Mouse (Mus musculus): ENCODE measurements around the gene Robo2.
"Not testable (repeated sequence)": the region's sequence is repeated elsewhere in the genome, so short reads cannot be mapped to it uniquely, and the experiment has no call there.

Gene Robo2

GRCm38 (mm10) chr16:74070628-74071027, 341.0 kb downstream of the Robo2 start:
- no peak for DNase-seq (ENCODE audit: low read depth, low spot score)

GRCm38 (mm10) chr16:74065958-74066357, 345.7 kb downstream of the Robo2 start:
- DNase-seq (ENCODE audit: low read depth, low spot score) = no peak

DNA sequence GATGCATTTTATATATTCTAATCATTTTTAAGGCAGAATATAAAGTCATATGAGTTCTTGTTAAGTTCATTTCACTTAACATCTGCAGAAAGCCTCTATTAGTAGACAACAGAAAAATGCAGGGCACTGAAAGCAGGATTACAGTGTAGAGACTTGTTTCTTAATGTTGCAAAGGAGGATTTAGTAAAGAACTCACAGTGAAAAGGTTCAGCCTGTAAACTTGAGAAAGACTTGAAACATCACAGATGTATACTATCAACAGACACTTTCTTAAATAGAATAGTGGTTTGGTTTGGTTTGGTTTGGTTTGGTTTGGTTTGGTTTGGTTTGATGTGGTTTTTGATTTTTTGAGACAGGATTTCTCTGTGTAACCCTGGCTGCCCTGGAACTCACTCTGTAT, 349.7 kb downstream of the Robo2 start:
- no peak for DNase-seq (ENCODE audit: low read depth, low spot score)

GRCm38 (mm10) chr16:74061479-74061878, 350.1 kb downstream of the Robo2 start:
- no peak for DNase-seq (ENCODE audit: low read depth, low spot score)

- DNase-seq (ENCODE audit: low read depth, low spot score) = no peak
These were observed 354.7 kb downstream of the Robo2 start for GRCm38 (mm10) chr16:74056886-74057285.

DNA sequence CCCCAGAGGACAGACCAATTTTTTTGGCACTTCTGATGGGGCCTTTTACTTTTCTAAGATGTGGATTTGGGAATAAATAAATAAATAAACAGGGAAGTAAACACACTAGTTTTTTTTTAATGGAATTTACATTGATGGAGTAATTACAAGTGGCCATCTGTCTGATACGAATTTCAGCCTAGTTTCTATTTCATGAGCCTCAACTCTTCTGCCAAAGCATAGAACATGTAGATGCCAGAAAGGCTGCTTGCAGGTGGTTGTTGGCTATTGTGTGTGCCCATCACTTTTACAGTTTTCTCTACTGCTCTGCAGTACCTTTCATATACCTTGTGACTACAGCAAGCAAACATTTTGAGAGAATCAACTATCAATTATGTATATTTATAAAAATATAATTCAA, 355.4 kb downstream of the Robo2 start:
- no peak for DNase-seq (ENCODE audit: low read depth, low spot score)

- no peak for DNase-seq (ENCODE audit: low read depth, low spot score)
These were observed 356.4 kb downstream of the Robo2 start for GRCm38 (mm10) chr16:74055061-74055751.

DNA sequence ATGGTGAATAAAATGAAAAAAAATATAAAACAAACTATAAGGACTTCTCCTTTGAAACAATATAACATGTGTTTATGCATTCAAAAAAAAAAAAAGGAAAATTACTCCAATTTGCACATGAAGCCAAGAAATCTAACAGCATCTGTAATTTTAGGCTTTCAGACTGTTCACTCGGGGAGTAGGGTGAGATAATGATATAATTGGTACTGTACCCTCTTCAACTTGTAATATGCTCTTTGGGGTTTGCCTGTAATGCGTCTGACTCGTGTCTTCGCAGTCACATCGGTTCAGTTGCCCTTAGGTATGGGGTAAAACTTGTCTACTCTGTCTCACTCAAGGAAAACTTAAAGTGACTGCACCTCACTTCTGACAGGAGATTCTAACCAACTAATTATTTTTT, 362.2 kb downstream of the Robo2 start:
- DNase-seq (ENCODE audit: low read depth, low spot score) = no peak

GRCm38 (mm10) chr16:74048980-74049379, 362.6 kb downstream of the Robo2 start:
- no peak for DNase-seq (ENCODE audit: low read depth, low spot score)

- DNase-seq (ENCODE audit: low read depth, low spot score) = no peak
These were observed 364.4 kb downstream of the Robo2 start for GRCm38 (mm10) chr16:74047232-74047631.

DNA sequence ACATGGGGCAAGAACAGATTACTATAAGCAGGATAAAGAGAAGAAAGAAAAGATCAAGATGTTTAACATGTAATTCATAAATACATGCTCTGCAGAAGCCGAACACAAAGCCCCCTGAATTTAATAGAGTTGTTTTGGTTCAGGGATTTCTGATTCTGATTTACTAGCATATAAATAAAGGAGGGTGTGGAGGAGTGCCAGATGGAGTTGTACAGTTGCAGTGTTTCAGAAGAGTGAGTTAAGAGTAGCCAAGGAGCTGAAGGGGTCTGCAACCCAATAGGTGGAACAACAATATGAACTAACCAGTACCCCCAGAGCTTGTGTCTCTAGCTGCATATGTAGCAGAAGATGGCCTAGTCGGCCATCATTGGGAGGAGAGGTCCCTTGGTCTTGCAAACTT, 370.8 kb downstream of the Robo2 start:
- DNase-seq (ENCODE audit: low read depth, low spot score) = not testable (repeated sequence)

DNA sequence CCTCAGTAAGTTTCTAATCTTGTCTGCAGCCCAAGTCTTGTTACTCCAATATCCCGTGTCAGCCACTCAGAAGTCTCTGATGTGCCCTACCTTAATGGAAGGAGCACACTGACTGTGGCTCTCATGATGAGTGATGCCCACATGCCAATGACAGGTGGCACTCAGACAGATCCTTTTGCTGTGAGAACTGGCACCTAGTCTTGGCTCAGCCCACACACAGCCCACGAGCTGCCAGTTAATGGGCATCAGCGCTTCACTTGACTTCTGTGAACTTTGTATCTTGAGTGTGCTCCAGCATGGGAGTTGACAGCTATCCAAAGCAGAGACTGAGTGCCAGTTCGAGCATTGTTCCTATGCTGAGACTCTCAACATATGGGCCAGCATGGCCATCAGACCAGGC, 383.8 kb downstream of the Robo2 start:
- no peak for DNase-seq (ENCODE audit: low read depth, low spot score)

DNA sequence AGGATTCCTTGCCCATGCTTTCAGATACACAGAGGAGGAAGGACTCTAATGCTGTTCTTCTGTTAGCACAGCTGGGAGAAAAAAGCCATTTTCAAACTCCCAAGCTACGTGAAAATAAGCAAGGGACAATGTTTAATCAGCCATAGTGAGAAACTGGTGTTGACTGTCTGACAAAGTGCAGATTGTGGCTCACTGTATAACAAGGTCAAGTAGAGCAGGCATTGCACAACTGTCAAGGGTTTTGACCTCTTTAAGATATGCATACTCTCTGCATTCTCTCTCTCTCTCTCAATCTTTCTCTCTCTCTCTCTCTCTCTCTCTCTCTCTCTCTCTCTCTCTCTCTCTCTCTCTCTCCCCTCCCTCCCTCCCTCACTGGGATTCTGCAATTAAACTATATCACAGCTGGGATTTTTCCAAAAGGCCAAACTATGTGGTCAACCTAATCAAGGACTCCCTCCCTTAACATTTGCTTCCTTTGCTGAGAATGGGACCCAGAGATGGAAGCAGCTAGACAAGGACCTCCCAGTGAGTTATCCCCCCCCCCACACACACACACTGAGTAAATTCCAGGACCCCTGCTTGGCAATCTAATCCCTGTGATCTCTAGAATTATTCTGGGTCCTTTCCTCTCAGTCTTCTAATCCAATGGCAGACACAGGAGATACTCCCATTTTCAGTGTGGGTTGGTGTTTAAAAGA, 389.2 kb downstream of the Robo2 start:
- no peak for DNase-seq (ENCODE audit: low read depth, low spot score)

DNA sequence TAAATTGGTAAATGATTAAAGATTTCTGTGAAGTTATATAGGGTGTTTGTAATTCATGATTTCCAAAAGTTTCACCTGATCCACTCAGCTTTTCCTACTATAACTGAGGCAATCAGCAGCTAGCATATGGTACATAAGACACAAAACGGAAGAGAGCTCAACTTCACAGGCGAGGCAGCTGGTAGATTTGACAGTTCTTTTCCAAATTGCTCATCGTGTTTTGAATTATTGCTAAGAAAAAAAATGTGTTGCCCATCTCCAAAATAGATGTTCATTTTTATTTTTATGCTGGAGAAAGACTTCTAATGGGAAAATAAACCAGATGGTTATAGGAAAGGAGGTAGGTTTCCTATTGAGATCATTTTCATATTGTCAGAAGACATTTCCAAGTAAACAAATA, 405.9 kb downstream of the Robo2 start:
- no peak for DNase-seq (ENCODE audit: low read depth, low spot score)

GRCm38 (mm10) chr16:74001331-74001730, 410.3 kb downstream of the Robo2 start:
- DNase-seq (ENCODE audit: low read depth, low spot score) = no peak

- DNase-seq (ENCODE audit: low read depth, low spot score) = no peak
These were observed 420.4 kb downstream of the Robo2 start for GRCm38 (mm10) chr16:73991212-73991611.

- DNase-seq (ENCODE audit: low read depth, low spot score) = no peak
These were observed 442.1 kb downstream of the Robo2 start for GRCm38 (mm10) chr16:73969573-73969972.

GRCm38 (mm10) chr16:73964366-73964926, 447.2 kb downstream of the Robo2 start:
- no peak for DNase-seq (ENCODE audit: low read depth, low spot score)

DNA sequence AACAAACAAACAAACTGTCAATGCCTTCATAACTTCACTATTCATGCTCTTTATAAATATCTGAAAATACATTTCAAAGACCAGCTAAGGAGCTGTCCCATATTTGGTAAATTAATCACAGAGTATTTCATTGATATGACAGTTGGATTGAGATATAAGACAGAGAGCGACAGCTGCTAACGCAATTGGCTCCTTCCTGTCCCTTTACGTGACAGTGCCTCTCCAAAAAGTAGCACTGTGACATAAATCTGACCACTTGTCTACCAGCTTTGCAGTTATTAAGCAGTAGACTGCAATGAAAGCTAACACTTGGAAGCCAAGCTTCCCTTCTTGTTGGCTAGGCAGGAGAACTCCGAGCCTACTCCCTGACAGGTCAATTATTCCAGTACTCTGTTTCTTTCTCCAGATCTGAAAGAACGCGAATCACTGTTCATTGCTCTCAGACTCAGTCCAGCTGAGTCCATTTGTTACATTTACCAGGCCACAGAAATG, 452.1 kb downstream of the Robo2 start:
- DNase-seq (ENCODE audit: low read depth, low spot score) = no peak

DNA sequence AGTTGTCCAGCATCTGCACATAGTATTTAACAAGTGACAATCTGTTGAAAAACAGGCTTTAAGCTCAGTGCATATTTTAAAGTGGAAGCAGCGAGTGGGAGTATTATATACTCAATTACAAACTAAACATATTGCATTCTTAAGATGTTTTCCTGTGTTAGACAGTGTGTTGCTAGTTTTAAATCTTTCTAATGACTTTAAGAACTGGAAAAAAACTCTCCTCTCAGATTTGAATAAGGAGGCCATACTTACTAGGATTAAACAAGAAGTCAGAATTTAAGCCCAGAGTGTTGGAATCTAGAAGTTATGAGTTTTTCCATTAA, 453.1 kb downstream of the Robo2 start:
- DNase-seq (ENCODE audit: low read depth, low spot score) = no peak

DNA sequence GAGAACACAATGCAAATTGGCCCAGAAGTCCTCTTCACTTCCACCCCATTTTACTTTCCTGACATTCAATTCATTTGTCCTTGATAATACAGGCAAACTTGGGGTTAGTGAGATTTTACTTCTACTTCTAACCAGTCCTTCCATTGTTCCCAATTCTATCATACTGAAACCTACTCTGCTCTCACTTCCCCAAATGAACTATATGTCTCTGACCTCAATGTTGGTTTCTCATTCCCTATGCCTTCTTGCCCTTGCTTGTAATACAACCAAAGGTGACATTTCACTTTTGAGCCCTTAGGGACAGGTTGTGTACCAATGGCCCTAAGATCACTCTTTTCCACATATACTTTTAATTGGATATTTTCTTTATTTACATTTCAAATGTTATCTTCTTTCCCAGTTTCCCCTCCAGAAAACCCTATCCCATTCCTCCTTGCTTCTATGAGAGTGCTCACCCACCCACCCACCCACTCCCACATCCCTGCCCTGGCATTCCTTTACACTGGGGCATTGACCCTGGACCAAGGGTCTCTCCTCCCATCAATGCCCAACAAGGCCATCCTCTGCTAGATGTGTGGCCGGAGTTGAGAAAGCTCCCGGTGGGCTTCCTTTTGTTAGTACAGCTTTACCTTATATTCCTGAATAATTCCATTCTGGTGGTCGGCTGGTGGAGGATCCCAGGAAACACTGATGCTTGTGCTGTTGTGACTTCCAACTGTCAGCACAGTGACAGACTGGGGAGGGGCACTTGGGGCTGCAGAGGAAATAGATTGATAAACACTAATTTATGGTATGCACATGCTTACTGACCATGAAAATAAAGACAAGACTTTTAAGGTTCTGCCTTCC, 453.7 kb downstream of the Robo2 start:
- no peak for DNase-seq (ENCODE audit: low read depth, low spot score)

GRCm38 (mm10) chr16:73946171-73946570, 465.5 kb downstream of the Robo2 start:
- DNase-seq (ENCODE audit: low read depth, low spot score) = no peak
